Mouse (Mus musculus): ENCODE data around the gene Cobl. TPM values are rescaled to one million over a fixed set of nuclear protein-coding genes. Genes with fewer than 3 reads are reported as not detected.

The Cobl gene
- polyA plus RNA-seq, 1 experiment from 2014 or later = 5.5 TPM

GRCm38 (mm10) chr11:12219594-12220530, 244.9 kb downstream of the Cobl start:
- Histone ChIP-seq H3K4me3 (ENCODE audit: low read length) (no peak overlapping the region), H3K27ac (ENCODE audit: low read depth, low read length) (no peak overlapping the region), H3K9me3 (ENCODE audit: control insufficient read depth, low read length) (no peaks in the 10 kb centered on the region), H3K36me3 (ENCODE audit: control insufficient read depth, insufficient read depth, low read length) (no peaks in the 10 kb centered on the region), H3K9ac (ENCODE audit: low read depth, low read length) (no peak overlapping the region), H3K27me3 (ENCODE audit: control insufficient read depth, insufficient read depth, low read length) (no peaks in the 10 kb centered on the region), H3K4me1 (ENCODE audit: control insufficient read depth, insufficient read depth, low read length) (no peaks in the 10 kb centered on the region), H3K4me2 (replicated peaks; ENCODE audit: low read depth, low read length) (no peak overlapping the region)
- no peak for ATAC-seq (ENCODE audit: low FRiP score, low TSS enrichment)
- 50% methylated on average over 4 of the region's 4 CpGs for WGBS

- Histone ChIP-seq H3K9ac (ENCODE audit: low read depth, low read length) (no peak overlapping the region), H3K4me2 (replicated peaks; ENCODE audit: low read depth, low read length) (no peak overlapping the region), H3K36me3 (ENCODE audit: control insufficient read depth, insufficient read depth, low read length) (no peaks in the 10 kb centered on the region), H3K4me1 (ENCODE audit: control insufficient read depth, insufficient read depth, low read length) (no peaks in the 10 kb centered on the region), H3K27me3 (ENCODE audit: control insufficient read depth, insufficient read depth, low read length) (no peaks in the 10 kb centered on the region), H3K27ac (ENCODE audit: low read depth, low read length) (no peak overlapping the region), H3K4me3 (ENCODE audit: low read length) (no peak overlapping the region), H3K9me3 (ENCODE audit: control insufficient read depth, low read length) (no peaks in the 10 kb centered on the region)
- WGBS = 92% methylated on average over 1 of the region's 1 CpGs
- no peak for ATAC-seq (ENCODE audit: low FRiP score, low TSS enrichment)
These were observed 247.9 kb downstream of the Cobl start for GRCm38 (mm10) chr11:12216897-12217296.

DNA sequence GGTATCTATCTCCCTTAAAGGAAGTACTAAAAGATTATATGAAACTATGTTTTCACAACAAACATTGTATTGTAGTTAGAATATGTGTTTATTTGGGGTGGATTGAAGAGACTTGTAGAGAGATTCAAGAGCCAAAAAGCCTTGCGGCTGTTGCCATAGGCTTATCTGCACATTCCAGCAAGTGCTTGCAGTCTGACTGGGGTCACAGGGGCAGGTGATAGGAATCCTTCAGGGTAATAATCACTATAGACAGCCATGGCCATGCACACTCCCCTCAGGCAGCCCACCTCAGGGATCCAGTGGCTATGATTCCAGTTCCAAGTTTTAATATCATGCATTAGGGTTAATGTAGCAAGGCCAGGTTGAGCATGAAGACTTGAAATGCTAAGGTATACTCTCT, 249.2 kb downstream of the Cobl start:
- Histone ChIP-seq H3K9me3 (ENCODE audit: control insufficient read depth, low read length) (no peaks in the 10 kb centered on the region), H3K4me2 (replicated peaks; ENCODE audit: low read depth, low read length) (no peak overlapping the region), H3K36me3 (ENCODE audit: control insufficient read depth, insufficient read depth, low read length) (no peaks in the 10 kb centered on the region), H3K9ac (ENCODE audit: low read depth, low read length) (no peak overlapping the region), H3K4me3 (ENCODE audit: low read length) (no peak overlapping the region), H3K27ac (ENCODE audit: low read depth, low read length) (no peak overlapping the region), H3K27me3 (ENCODE audit: control insufficient read depth, insufficient read depth, low read length) (no peaks in the 10 kb centered on the region), H3K4me1 (ENCODE audit: control insufficient read depth, insufficient read depth, low read length) (no peaks in the 10 kb centered on the region)
- WGBS = 95% methylated on average over 1 of the region's 1 CpGs
- ATAC-seq (ENCODE audit: low FRiP score, low TSS enrichment) = no peak

- Histone ChIP-seq H3K36me3 (ENCODE audit: control insufficient read depth, insufficient read depth, low read length) (no peaks in the 10 kb centered on the region), H3K9me3 (ENCODE audit: control insufficient read depth, low read length) (no peaks in the 10 kb centered on the region), H3K9ac (ENCODE audit: low read depth, low read length) (no peak overlapping the region), H3K4me3 (ENCODE audit: low read length) (no peak overlapping the region), H3K27ac (ENCODE audit: low read depth, low read length) (no peak overlapping the region), H3K4me2 (replicated peaks; ENCODE audit: low read depth, low read length) (no peak overlapping the region), H3K27me3 (ENCODE audit: control insufficient read depth, insufficient read depth, low read length) (no peaks in the 10 kb centered on the region), H3K4me1 (ENCODE audit: control insufficient read depth, insufficient read depth, low read length) (no peaks in the 10 kb centered on the region)
- ATAC-seq (ENCODE audit: low FRiP score, low TSS enrichment) = no peak
- whole genome bisulfite sequencing = 81% methylated on average over 2 of the region's 2 CpGs
These were observed 256.2 kb downstream of the Cobl start for GRCm38 (mm10) chr11:12208574-12208973.

GRCm38 (mm10) chr11:12205201-12206161, 259.3 kb downstream of the Cobl start:
- Histone ChIP-seq H3K27me3 (ENCODE audit: control insufficient read depth, insufficient read depth, low read length) (no peaks in the 10 kb centered on the region), H3K4me3 (ENCODE audit: low read length) (no peak overlapping the region), H3K27ac (ENCODE audit: low read depth, low read length) (no peak overlapping the region), H3K9ac (ENCODE audit: low read depth, low read length) (no peak overlapping the region), H3K9me3 (ENCODE audit: control insufficient read depth, low read length) (no peaks in the 10 kb centered on the region), H3K4me1 (ENCODE audit: control insufficient read depth, insufficient read depth, low read length) (no peaks in the 10 kb centered on the region), H3K4me2 (replicated peaks; ENCODE audit: low read depth, low read length) (no peak overlapping the region), H3K36me3 (ENCODE audit: control insufficient read depth, insufficient read depth, low read length) (no peaks in the 10 kb centered on the region)
- WGBS = 76% methylated on average over 6 of the region's 6 CpGs
- no peak for ATAC-seq (ENCODE audit: low FRiP score, low TSS enrichment)

DNA sequence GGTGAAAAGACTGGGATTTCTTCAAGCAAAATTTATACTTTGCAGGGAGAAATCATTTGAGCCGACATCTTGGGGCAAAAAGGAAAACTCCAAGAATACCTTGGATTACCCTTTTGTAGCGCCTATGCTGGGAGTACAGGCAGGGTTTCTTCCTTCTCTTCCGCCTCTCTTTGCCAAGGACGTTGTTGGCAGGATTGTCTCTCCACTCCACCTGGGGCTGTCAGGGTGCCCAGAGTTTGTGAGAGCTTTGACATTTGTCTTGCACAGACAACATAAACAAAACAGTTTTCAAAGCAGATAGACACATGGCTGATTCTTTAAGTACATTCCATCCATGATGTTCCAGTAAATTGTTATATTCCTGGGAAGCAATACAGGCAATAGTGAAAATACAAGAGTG, 265.3 kb downstream of the Cobl start:
- Histone ChIP-seq H3K36me3 (ENCODE audit: control insufficient read depth, insufficient read depth, low read length) (no peaks in the 10 kb centered on the region), H3K9ac (ENCODE audit: low read depth, low read length) (no peak overlapping the region), H3K4me2 (replicated peaks; ENCODE audit: low read depth, low read length) (no peak overlapping the region), H3K27ac (ENCODE audit: low read depth, low read length) (no peak overlapping the region), H3K4me3 (ENCODE audit: low read length) (no peak overlapping the region), H3K9me3 (ENCODE audit: control insufficient read depth, low read length) (no peaks in the 10 kb centered on the region), H3K27me3 (ENCODE audit: control insufficient read depth, insufficient read depth, low read length) (no peaks in the 10 kb centered on the region), H3K4me1 (ENCODE audit: control insufficient read depth, insufficient read depth, low read length) (no peaks in the 10 kb centered on the region)
- 92% methylated on average over 4 of the region's 4 CpGs for WGBS
- no peak for ATAC-seq (ENCODE audit: low FRiP score, low TSS enrichment)

GRCm38 (mm10) chr11:12198700-12199349, 265.9 kb downstream of the Cobl start:
- no peak overlapping the region for H3K9ac ChIP-seq (ENCODE audit: low read depth, low read length)
- H3K27ac ChIP-seq (ENCODE audit: low read depth, low read length) = no peak overlapping the region
- H3K4me1 ChIP-seq (ENCODE audit: control insufficient read depth, insufficient read depth, low read length) = no peaks in the 10 kb centered on the region
- no peaks in the 10 kb centered on the region for H3K36me3 ChIP-seq (ENCODE audit: control insufficient read depth, insufficient read depth, low read length)
- ATAC-seq (ENCODE audit: low FRiP score, low TSS enrichment) = no peak
- H3K27me3 ChIP-seq (ENCODE audit: control insufficient read depth, insufficient read depth, low read length) = no peaks in the 10 kb centered on the region
- no peaks in the 10 kb centered on the region for H3K9me3 ChIP-seq (ENCODE audit: control insufficient read depth, low read length)
- no peak overlapping the region for H3K4me2 ChIP-seq (replicated peaks; ENCODE audit: low read depth, low read length)
- H3K4me3 ChIP-seq (ENCODE audit: low read length) = no peak overlapping the region
- WGBS = 92% methylated on average over 6 of the region's 6 CpGs

DNA sequence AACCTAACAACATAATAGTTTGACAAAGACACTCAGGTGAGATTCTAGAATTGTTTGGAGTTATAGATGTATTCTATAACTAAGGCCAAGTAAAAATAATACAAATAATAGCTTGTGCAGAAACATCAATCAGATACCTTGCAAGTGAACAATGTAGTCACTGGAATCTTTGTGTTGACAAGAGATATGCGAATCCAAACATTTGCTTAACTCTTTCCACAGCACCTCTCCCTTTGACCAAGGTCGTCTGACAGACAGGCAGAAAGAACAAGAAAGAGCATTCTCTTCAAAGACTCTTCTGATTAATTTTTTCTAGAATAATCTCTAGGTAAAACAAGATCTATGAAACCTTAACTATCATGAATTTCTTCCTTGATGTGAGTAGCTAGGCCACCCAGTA, 266.7 kb downstream of the Cobl start:
- Histone ChIP-seq H3K4me2 (replicated peaks; ENCODE audit: low read depth, low read length) (no peak overlapping the region), H3K4me1 (ENCODE audit: control insufficient read depth, insufficient read depth, low read length) (no peaks in the 10 kb centered on the region), H3K27me3 (ENCODE audit: control insufficient read depth, insufficient read depth, low read length) (no peaks in the 10 kb centered on the region), H3K36me3 (ENCODE audit: control insufficient read depth, insufficient read depth, low read length) (no peaks in the 10 kb centered on the region), H3K27ac (ENCODE audit: low read depth, low read length) (no peak overlapping the region), H3K9ac (ENCODE audit: low read depth, low read length) (no peak overlapping the region), H3K9me3 (ENCODE audit: control insufficient read depth, low read length) (no peaks in the 10 kb centered on the region), H3K4me3 (ENCODE audit: low read length) (no peak overlapping the region)
- 83% methylated on average over 2 of the region's 2 CpGs for WGBS
- ATAC-seq (ENCODE audit: low FRiP score, low TSS enrichment) = no peak

Measured in kidney, embryonic 14.5 days (tissue).